7 mouse cellular contexts compared by ENCODE assay signal in the genomic region with DNA sequence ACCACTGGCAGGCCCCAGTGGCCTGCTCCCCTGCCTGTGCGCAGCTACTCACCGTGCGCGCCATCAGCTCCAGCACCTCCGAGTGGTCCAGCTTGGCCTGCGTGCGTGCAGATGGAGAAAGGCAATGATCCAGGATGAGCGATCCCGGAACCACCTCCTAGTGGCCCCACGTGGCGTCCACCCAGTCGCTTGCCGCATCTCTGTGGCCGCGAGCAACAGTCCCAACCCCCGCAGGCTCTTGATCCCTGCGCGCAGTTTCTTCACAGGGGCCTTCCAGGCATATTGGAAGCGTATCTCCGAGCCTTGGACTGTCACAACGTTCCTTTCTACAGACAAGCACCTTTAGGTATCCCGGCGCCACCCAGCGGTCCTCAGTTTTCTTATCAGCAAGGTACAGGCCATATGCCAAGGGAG. TPM values are rescaled to one million over a fixed set of nuclear protein-coding genes. Genes with fewer than 3 reads are reported as not detected.
A peak's percentile ranks its signal among the peaks of the same experiment; 100 is the strongest.
DNase-seq lines count a peak whose midpoint lies in the region; ATAC-seq and TF ChIP-seq lines count a peak whose summit lies in the region.

No protein-coding gene starts in this region.

- H3K27ac ChIP-seq in CH12.LX (ENCODE audit: insufficient read depth, low read depth) (no peak overlapping the region), ES-E14 (ENCODE audit: insufficient read depth, low read depth, low read length, poor library complexity, severe bottlenecking) (no peak overlapping the region)
- H3K27ac ChIP-seq in embryonic facial prominence, embryonic 12.5 days = no peak overlapping the region
- H3K27ac ChIP-seq in intestine, embryonic 15.5 days = no peak overlapping the region
- H3K27ac ChIP-seq in limb, embryonic 14.5 days (replicated peaks; ENCODE audit: low read depth, low read length) = no peak overlapping the region
- peak overlapping the region; percentile 41; the same call in 1 of the 2 replicates for H3K27ac ChIP-seq in neural tube, embryonic 15.5 days (replicated peaks)

- no peak overlapping the region for H3K4me2 ChIP-seq in CH12.LX (ENCODE audit: insufficient read depth, low read depth, poor library complexity, severe bottlenecking)
- H3K4me2 ChIP-seq in embryonic facial prominence, embryonic 12.5 days (replicated peaks) = peak overlapping the region; percentile 59
- H3K4me2 ChIP-seq in intestine, embryonic 15.5 days (replicated peaks) = peak overlapping the region; percentile 58
- peak overlapping the region; percentile 49 for H3K4me2 ChIP-seq in limb, embryonic 14.5 days (replicated peaks; ENCODE audit: low read depth, low read length, severe bottlenecking)
- peak overlapping the region; percentile 56 for H3K4me2 ChIP-seq in neural tube, embryonic 15.5 days

- DNase-seq in CH12.LX (ENCODE audit: extremely low read depth) (no peak), ES-E14 (ENCODE audit: low read depth, low spot score) (peak; percentile 1)
- peak; percentile 4 for DNase-seq in limb, embryonic 14.5 days (ENCODE audit: low spot score)
- no peak for DNase-seq in urinary bladder, postnatal 10 days (ENCODE audit: low spot score)

- no peaks in the 10 kb centered on the region for H3K79me2 ChIP-seq in CH12.LX (replicated peaks; ENCODE audit: control insufficient read depth, extremely low read depth, insufficient read depth, poor library complexity, severe bottlenecking)

- H3K4me1 ChIP-seq in CH12.LX (ENCODE audit: control insufficient read depth in 1 of 2, insufficient read depth in 2 of 2) (no peaks in the 10 kb centered on the region), ES-E14 (ENCODE audit: control insufficient read depth in 2 of 2, insufficient read depth in 2 of 2, low read length in 2 of 2, poor library complexity in 1 of 2) (no peaks in the 10 kb centered on the region)
- H3K4me1 ChIP-seq in embryonic facial prominence, embryonic 12.5 days = no peaks in the 10 kb centered on the region
- H3K4me1 ChIP-seq in intestine, embryonic 15.5 days (replicated peaks) = no peaks in the 10 kb centered on the region
- no peaks in the 10 kb centered on the region for H3K4me1 ChIP-seq in limb, embryonic 14.5 days (ENCODE audit: control insufficient read depth, insufficient read depth, low read length)
- H3K4me1 ChIP-seq in neural tube, embryonic 15.5 days = no peaks in the 10 kb centered on the region

- TF ChIP-seq POLR2A in CH12.LX (IDR thresholded peaks at IDR 0.05; ENCODE audit: low read depth, low read length) = no peak
- no peak for TF ChIP-seq POLR2A in limb, embryonic 14.5 days (IDR thresholded peaks at IDR 0.05; ENCODE audit: borderline replicate concordance, extremely low read depth, insufficient read depth, insufficient read length)

- H3K9ac ChIP-seq in CH12.LX (ENCODE audit: insufficient read depth, low read depth) (no peak overlapping the region), ES-E14 (ENCODE audit: insufficient read depth, low read depth, low read length, poor library complexity, severe bottlenecking) (no peak overlapping the region)
- H3K9ac ChIP-seq in embryonic facial prominence, embryonic 12.5 days = no peak overlapping the region
- no peak overlapping the region for H3K9ac ChIP-seq in intestine, embryonic 15.5 days
- H3K9ac ChIP-seq in limb, embryonic 14.5 days (ENCODE audit: low read depth, low read length, severe bottlenecking) = no peak overlapping the region
- H3K9ac ChIP-seq in neural tube, embryonic 15.5 days (replicated peaks) = peak overlapping the region; percentile 50

- TF ChIP-seq CTCF in CH12.LX (conservative IDR thresholded peaks at IDR 0.05 in 1 of 2, IDR thresholded peaks at IDR 0.05 in 1 of 2; ENCODE audit: low read depth in 2 of 2, low read length in 2 of 2) = peak in 1 of 2 experiments; percentile 30; a peak in 2 of 4 replicates

- ATAC-seq in embryonic facial prominence, embryonic 12.5 days (ENCODE audit: insufficient number of reproducible peaks, insufficient read depth, low FRiP score, low TSS enrichment) = no peak
- ATAC-seq in intestine, embryonic 15.5 days = no peak
- no peak for ATAC-seq in limb, embryonic 14.5 days (ENCODE audit: low FRiP score, low read depth)
- peak; percentile 92 for ATAC-seq in neural tube, embryonic 15.5 days (ENCODE audit: low FRiP score)

- no peaks in the 10 kb centered on the region for H3K27me3 ChIP-seq in CH12.LX (replicated peaks)
- H3K27me3 ChIP-seq in embryonic facial prominence, embryonic 12.5 days = peaks cover 14% of the 10 kb centered on the region
- H3K27me3 ChIP-seq in intestine, embryonic 15.5 days (replicated peaks) = peaks cover 4% of the 10 kb centered on the region; the same call in 1 of the 2 replicates
- 0 out of 2 replicates have a peak, but pooled peaks cover 9% of the 10 kb centered on the region for H3K27me3 ChIP-seq in limb, embryonic 14.5 days (ENCODE audit: control insufficient read depth, insufficient read depth, low read length)
- no peaks in the 10 kb centered on the region for H3K27me3 ChIP-seq in neural tube, embryonic 15.5 days (replicated peaks)

- dilution Hi-C loops in CH12.LX (cut with MboI; ENCODE audit: extremely low pct_ligation_motif_present, extremely low pct_unique_long_range_greater_than_20kb, low sequenced_read_pairs) = no loop called here

- no peaks in the 10 kb centered on the region for H3K36me3 ChIP-seq in CH12.LX (replicated peaks in 1 of 2; ENCODE audit: control insufficient read depth in 1 of 2, insufficient read depth in 1 of 2, low read length in 1 of 2)
- H3K36me3 ChIP-seq in ES-E14 (ENCODE audit: control insufficient read depth, insufficient read depth, low read length, poor library complexity, severe bottlenecking) = no peaks in the 10 kb centered on the region
- H3K36me3 ChIP-seq in embryonic facial prominence, embryonic 12.5 days = no peaks in the 10 kb centered on the region
- no peaks in the 10 kb centered on the region for H3K36me3 ChIP-seq in intestine, embryonic 15.5 days
- no peaks in the 10 kb centered on the region for H3K36me3 ChIP-seq in limb, embryonic 14.5 days (ENCODE audit: control insufficient read depth, insufficient read depth, low read length)
- no peaks in the 10 kb centered on the region for H3K36me3 ChIP-seq in neural tube, embryonic 15.5 days

- TF ChIP-seq EP300 in CH12.LX (IDR thresholded peaks at IDR 0.05; ENCODE audit: low read length) = no peak

- WGBS in embryonic facial prominence, embryonic 12.5 days = 24% methylated on average over 24 of the region's 24 CpGs
- WGBS in intestine, embryonic 15.5 days = 19% methylated on average over 24 of the region's 24 CpGs
- WGBS in limb, embryonic 14.5 days = 25% methylated on average over 22 of the region's 24 CpGs
- 28% methylated on average over 24 of the region's 24 CpGs for WGBS in neural tube, embryonic 15.5 days

- H3K9me3 ChIP-seq in CH12.LX (replicated peaks; ENCODE audit: low read length) (no peaks in the 10 kb centered on the region), ES-E14 (ENCODE audit: control insufficient read depth, insufficient read depth, low read depth, low read length) (no peaks in the 10 kb centered on the region)
- H3K9me3 ChIP-seq in embryonic facial prominence, embryonic 12.5 days = no peaks in the 10 kb centered on the region
- no peaks in the 10 kb centered on the region for H3K9me3 ChIP-seq in intestine, embryonic 15.5 days
- no peaks in the 10 kb centered on the region for H3K9me3 ChIP-seq in limb, embryonic 14.5 days (ENCODE audit: control insufficient read depth, low read length)
- H3K9me3 ChIP-seq in neural tube, embryonic 15.5 days (replicated peaks) = no peaks in the 10 kb centered on the region

- TF ChIP-seq RAD21 in CH12.LX (IDR thresholded peaks at IDR 0.05; ENCODE audit: low read depth, low read length) = peak; percentile 1; the same call in 1 of the 2 replicates

- in situ Hi-C loops in CH12.LX (cut with MboI; ENCODE audit: low pct_ligation_motif_present, low pct_unique_long_range_greater_than_20kb, low sequenced_read_pairs) = no loop called here
- in situ Hi-C loops in ES-E14 (cut with MboI; ENCODE audit: low sequenced_read_pairs in 2 of 2, unreplicated experiment in 2 of 2) = no loop called here

- H3K4me3 ChIP-seq in CH12.LX (replicated peaks in 1 of 3; ENCODE audit: low read depth in 2 of 3, low read length in 2 of 3, poor library complexity in 1 of 3) (no peak overlapping the region), ES-E14 (ENCODE audit: insufficient read depth in 1 of 2, low read depth in 1 of 2, low read length in 2 of 2, poor library complexity in 1 of 2, severe bottlenecking in 1 of 2) (peak overlapping the region; percentile 44 to 71; a peak in 3 of 4 replicates)
- peak overlapping the region; percentile 28 for H3K4me3 ChIP-seq in embryonic facial prominence, embryonic 12.5 days
- peak overlapping the region; percentile 22; the same call in 1 of the 2 replicates for H3K4me3 ChIP-seq in intestine, embryonic 15.5 days (replicated peaks)
- H3K4me3 ChIP-seq in limb, embryonic 14.5 days (replicated peaks; ENCODE audit: low read length) = peak overlapping the region; percentile 24
- peak overlapping the region; percentile 45 for H3K4me3 ChIP-seq in neural tube, embryonic 15.5 days (replicated peaks)

TF ChIP-seq in CH12.LX, 34 proteins besides CTCF, POLR2A, EP300 and RAD21 (continues in another document):
- TF ChIP-seq E2F4 (IDR thresholded peaks at IDR 0.05; ENCODE audit: insufficient replicate concordance, low read depth, low read length) (no peak), HCFC1 (IDR thresholded peaks at IDR 0.05; ENCODE audit: low read depth, low read length) (no peak), ZMIZ1 (IDR thresholded peaks at IDR 0.05; ENCODE audit: low read depth, low read length) (no peak), NRF1 (IDR thresholded peaks at IDR 0.05; ENCODE audit: low read depth, low read length) (no peak), USF1 (IDR thresholded peaks at IDR 0.05; ENCODE audit: low read depth, low read length) (no peak)

TF ChIP-seq in ES-E14, 5 proteins besides CTCF, POLR2A, EP300 and RAD21:
- TF ChIP-seq HCFC1 (IDR thresholded peaks at IDR 0.05; ENCODE audit: borderline replicate concordance, insufficient read depth, low read length) (no peak), ZNF384 (IDR thresholded peaks at IDR 0.05; ENCODE audit: low read depth, low read length) (no peak), CHD2 (IDR thresholded peaks at IDR 0.05; ENCODE audit: low read depth, low read length) (no peak), ZC3H11A (IDR thresholded peaks at IDR 0.05; ENCODE audit: borderline replicate concordance, low read depth, low read length) (no peak), MAFK (IDR thresholded peaks at IDR 0.05; ENCODE audit: insufficient read depth, low read depth, low read length) (no peak)

RNA-seq across cellular contexts. Expression of gene Zmat1, which starts 27.0 kb away (rescaled TPM):
- 0.68 and 0.80 TPM in 2 replicates for total RNA-seq in CH12.LX (2012; rRNA removed)
- 0.93 and 1.00 TPM in 2 replicates for total RNA-seq in CH12.LX (2014; rRNA removed)
- 4.1 and 4.5 TPM in 2 replicates for polyA plus RNA-seq in CH12.LX (2012; ENCODE audit: insufficient read length, low read depth)
- total RNA-seq in ES-E14 (2012; rRNA removed) = 0.11 and 0.18 TPM in 2 replicates
- polyA plus RNA-seq in embryonic facial prominence, embryonic 12.5 days (2016; fragmentation: Nextera tagmentation; extraction: Ambion mirVana) = 7.3 and 7.4 TPM in 2 replicates
- polyA plus RNA-seq in intestine, embryonic 15.5 days (2015; fragmentation: Nextera tagmentation; extraction: Ambion mirVana) = 3.9 and 4.1 TPM in 2 replicates
- polyA plus RNA-seq in limb, embryonic 14.5 days (2012; rRNA removed) = 3.0 and 4.0 TPM in 2 replicates
- polyA plus RNA-seq in limb, embryonic 14.5 days (2014; fragmentation: Nextera tagmentation; extraction: Ambion mirVana) = 5.9 and 6.5 TPM in 2 replicates
- polyA plus RNA-seq in neural tube, embryonic 15.5 days (2015; fragmentation: Nextera tagmentation; extraction: Ambion mirVana) = 9.7 and 9.9 TPM in 2 replicates

Comparison
In these comparisons a context has a peak if more than half of its experiments do, and no peak if none do; other contexts are left out.
1. DNase-seq: peak in ES-E14 (single experiment) and limb, embryonic 14.5 days (single experiment); none in CH12.LX (single experiment) and urinary bladder, postnatal 10 days (single experiment).
2. H3K4me3 ChIP-seq: peak in ES-E14 (2 of 2), embryonic facial prominence, embryonic 12.5 days (single experiment), intestine, embryonic 15.5 days (single experiment), limb, embryonic 14.5 days (single experiment) and neural tube, embryonic 15.5 days (single experiment); none in CH12.LX (0 of 3).